Mouse (Mus musculus) neural tube, embryonic 10.5 days (tissue): ENCODE measurements at regions not wholly inside any gene's neighbourhood (a gene's known extent, or its start where the extent isn't known, plus 50 kb on each side); places are given as distances from the start of the nearest gene placed in this dataset.
A peak's percentile ranks its signal among the peaks of the same experiment; 100 is the strongest.

Experiments
- DNase-seq: peaks from one replicate; pipeline ENCODE4 v3.0.0-alpha.2; 2017; ENCODE audit warnings: low spot score; ENCODE audit errors: extremely low spot score

DNA sequence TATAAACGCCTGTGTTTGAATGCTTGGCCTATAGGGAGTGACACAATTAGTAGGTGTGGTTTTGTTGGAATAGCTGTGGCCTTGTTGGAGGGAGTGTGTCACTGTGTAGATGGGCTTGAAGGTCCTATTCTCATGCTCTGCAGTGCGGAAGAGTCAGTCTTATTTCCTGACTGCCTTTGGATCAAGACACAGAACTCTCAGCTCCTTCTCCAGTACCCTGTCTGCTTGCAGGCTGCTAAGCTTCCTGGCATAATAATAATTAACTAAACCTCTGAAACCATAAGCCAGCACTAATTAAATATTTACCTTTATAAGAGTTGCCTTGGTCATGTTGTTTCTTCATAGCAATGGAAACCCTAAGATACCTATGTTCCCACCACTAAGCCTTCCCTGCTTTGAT lies 409.8 kb upstream of the Sall1 start:
- DNase-seq, result no peak

DNA sequence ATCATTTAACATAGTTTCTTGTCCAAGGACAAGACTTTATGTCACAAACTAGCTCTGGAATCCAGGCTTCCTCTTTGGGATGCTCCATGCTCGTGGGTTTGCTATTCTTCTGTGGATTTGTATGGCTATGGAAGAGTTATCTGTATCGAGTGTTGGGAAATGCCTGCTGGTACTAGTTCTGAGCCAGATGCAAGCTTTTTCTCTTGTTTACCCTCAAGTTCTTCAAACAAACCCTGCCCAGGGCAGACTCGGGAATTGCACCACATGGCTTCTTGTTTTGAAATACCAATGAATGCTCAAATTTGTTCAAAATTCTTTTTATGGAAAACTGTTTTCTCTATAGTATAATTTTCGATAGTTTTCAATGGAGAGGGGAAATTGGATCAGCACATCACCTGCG lies 400.5 kb upstream of the Sall1 start:
- DNase-seq, result no peak

DNA sequence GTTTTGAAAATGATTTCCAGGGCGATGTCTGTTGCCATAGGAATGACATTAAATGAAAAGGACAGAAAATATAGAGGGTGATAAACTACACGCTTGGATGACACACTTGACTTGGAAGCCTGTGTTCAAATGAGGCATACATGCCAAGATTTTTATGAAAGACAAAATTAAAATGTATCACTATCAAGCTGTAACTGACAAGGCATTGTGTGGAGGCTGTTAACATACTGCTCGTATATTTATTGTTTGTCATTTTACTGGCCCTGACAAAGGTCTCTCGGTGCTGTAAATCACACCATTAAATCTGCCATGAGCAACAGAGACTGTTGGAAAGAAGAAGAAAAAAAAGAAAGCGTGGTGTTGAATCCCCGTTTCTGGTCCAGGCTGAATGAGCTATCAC lies 395.3 kb upstream of the Sall1 start:
- no peak for DNase-seq

DNA sequence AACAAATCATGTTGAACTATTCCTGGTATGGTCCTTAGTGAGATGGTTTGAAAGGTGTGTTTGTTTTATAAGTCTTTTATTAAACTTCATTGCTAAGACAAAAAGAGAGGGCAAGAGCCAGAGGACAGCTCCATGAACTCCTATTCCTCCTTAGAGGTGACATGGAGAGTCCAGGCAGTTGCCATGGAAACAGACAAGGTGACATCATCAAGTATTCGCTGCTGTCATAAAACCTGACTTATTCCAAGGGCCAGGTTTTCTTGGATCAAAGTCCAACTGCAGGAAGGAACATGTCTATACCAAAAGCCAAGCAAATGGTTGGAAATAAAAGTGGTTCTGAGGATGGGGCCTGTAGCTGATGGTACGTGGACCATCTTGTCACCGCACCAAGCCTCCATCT lies 383.0 kb upstream of the Sall1 start:
- DNase-seq, result no peak

DNA sequence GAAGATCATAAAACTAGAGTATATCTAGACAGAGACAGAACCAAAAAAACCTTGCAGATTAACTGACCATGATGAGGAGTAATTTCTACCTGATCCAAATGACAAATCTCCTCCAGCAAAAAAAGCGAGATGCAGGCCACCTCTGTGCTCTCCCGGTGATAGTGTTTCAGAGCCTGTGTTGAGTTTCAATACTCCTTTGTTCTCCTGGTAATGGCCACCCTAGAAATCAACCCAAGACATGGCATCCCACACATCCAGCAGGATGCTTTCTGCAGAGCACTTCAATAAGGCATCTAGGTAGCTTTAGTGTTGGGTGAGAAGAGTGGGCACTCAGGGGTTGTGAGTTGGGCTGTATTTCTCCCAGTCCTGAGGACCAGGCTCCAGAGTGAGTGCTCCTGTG lies 371.3 kb upstream of the Sall1 start:
- no peak for DNase-seq

DNA sequence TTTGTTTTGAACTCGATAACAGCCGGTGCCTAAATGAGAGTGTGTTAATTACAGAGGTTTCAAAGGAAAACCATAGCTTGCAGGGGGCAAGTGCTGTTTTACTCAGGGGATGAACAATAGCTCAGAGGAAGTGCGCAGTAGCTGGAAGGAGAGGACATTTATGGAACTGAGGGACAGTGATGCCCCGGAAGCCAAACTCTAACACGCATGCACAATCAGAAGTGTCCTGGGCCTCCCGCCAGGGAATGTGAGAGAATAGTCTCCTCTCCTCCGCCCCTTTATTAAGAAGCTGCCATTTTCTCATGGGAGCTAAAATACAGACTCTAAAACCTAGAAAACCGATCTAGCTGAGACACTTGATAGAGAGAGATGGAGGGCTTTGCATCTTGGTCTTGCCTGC lies 368.5 kb upstream of the Sall1 start:
- DNase-seq, result no peak

DNA sequence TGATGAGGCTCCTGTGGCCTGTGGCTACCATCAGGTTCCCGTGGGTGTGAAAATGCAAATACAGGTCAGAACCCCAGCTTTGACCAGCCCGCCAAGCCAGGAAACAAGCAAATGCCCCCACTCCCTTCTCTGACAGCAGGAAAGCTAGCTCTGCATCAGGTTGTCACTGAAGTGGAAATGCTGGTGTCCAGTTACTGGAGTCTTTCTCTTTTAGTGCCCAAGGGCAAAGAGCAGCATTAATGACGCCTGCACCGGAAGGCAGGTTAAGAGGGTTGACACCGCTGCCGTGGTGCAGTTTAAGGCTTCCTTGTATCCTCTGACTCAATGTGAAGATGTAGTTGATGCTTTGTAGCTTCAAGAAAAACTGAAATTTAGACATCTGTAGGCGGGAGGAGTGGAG lies 368.1 kb upstream of the Sall1 start:
- no peak for DNase-seq

DNA sequence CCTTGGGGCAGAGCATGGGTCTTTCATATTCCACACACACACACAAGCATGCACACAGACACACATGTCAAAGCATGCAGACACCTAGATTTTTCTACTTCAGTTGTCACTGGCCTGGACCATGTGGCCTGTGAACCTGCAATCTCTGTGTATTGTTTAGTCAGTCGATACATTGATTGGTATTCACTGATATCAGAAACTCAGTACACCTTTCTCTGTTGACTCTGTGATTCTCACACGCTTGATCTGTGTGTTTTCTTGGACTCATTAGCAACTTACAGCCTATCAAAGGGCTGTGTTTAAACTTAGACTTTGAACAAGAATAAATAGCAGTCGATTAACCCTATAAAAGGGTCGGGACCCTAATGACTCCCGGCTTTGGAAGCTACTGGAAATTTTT lies 362.7 kb upstream of the Sall1 start:
- DNase-seq, result no peak

DNA sequence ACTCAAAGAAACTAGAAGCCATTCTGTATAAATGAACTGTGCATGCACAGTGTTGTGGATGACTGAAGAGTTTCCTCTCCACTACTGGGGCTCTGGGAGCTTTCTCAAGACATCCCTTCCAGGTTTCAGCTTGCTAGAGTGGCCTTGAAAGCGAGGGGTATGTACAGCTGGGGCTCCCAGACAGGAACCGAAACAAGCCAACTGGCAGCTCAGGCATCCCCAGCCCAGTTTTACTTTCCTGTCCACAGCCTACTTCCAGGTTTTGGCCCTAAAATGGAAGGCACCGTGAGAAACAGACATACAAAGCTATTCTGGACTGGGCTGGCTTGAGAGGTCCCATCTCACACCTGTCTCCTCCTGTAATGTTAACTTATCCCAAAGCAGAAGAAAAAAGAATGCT lies 360.3 kb upstream of the Sall1 start:
- DNase-seq, result no peak

DNA sequence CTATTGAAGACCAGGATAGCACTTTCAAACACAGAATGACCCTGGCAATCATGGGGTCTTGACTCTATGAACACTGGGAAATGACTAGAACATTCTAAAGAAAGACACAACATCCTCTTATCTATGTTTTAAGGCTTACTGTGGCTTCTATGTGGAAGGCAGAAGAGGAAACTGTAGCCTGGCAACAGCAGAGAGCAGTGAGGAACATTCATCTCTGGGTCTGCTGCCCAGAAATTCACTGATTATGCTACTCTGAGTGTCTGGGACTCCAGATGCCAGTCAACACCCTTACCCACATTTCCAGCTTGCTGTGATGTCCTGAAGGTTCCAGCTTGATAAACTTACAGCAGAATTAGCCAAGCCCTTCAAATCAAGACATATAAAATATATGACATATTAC lies 352.7 kb upstream of the Sall1 start:
- no peak for DNase-seq

DNA sequence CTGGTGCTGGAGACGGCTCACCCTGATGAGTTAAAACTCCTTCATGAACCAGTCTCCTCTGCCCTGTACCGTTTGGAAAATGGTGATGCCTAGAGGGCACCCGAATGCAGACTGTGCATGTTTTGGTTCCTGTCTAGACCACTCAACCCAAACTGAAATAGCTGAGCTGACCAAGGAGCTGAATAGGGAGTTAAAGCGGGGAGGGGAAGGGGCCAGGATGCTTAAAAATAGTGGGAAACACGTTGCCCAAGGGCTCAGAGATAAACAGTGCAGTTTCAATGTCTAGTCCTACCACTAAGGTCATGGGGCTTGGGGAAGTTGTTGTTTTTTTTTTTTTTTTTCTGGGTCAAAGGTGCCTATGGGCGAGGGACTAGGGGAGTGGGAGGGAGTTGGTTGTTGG lies 348.8 kb upstream of the Sall1 start:
- DNase-seq, result no peak

DNA sequence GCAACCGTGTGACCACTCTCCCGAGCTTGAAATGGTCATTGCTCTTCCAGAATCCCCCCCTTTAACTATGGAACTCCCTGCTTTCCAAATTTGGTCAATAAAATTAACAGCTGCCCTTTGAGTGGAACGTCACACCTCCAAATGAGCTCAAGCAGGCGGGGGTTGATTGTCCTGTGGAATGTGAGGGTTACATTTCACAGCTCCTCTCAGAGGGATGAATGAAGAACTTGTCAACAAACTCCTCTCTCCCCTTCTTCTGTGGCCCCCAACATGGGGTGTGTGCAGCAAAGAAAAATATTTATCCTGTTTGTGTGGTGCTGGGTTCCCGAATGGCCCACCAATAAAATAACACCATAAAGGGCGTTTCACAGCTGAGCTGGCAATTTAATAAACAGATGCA lies 344.8 kb upstream of the Sall1 start:
- DNase-seq, result peak; percentile 22

DNA sequence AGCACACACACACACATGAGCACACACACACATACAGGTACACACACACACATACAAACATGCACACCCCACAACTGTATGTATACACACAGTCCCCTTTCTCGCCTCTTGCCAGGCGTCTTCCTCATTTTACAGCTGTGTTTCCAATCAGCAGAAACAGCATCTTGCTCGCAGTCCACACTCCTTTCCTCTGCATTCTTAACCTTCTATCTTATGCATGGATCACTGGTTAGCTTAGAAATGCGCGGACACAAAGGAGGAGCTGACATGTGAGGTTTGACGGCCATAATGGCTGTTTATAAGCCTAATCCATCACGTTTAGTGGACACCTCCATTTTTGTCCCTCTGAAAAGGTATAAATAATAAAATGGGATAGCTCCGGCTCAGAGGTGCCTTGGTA lies 343.3 kb upstream of the Sall1 start:
- peak; percentile 42 for DNase-seq

DNA sequence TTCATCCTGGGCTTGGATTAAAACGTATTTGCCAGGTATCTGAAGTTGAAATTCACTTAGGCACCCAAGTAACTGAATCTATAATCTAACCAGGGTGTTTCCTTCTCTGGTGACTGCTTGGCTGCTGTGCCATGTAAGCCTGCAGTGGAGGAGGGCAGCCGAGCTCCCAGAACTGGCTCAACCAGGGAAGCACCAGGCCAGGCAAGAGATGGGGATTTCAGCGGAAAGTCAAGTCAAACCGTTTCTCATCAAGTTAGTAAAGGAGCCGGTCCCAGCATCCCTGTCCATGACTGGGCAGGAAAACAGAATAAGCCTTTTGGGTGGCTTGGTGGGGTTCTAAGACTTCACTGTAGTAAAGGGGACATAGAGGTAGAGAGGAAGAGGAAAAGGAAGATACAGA lies 341.1 kb upstream of the Sall1 start:
- no peak for DNase-seq

DNA sequence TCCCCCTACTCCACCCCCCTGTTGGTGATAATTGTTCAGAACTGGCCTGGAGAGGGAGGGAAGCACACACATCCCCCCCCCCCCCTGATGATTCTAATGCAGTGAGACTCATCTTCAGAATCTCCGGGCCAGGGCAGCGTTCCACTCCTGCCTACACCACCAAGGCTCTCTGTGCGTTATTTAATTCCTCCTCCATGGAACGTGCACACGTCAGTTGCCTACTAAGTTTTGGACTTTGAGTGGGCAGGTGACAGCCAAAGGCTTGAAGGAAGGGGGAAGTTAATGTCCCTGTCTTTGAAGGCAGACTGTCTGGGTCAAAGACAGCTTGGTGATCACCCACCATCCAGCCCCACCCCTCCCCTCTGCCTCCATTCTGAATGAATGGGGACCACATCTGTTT lies 339.8 kb upstream of the Sall1 start:
- no peak for DNase-seq

DNA sequence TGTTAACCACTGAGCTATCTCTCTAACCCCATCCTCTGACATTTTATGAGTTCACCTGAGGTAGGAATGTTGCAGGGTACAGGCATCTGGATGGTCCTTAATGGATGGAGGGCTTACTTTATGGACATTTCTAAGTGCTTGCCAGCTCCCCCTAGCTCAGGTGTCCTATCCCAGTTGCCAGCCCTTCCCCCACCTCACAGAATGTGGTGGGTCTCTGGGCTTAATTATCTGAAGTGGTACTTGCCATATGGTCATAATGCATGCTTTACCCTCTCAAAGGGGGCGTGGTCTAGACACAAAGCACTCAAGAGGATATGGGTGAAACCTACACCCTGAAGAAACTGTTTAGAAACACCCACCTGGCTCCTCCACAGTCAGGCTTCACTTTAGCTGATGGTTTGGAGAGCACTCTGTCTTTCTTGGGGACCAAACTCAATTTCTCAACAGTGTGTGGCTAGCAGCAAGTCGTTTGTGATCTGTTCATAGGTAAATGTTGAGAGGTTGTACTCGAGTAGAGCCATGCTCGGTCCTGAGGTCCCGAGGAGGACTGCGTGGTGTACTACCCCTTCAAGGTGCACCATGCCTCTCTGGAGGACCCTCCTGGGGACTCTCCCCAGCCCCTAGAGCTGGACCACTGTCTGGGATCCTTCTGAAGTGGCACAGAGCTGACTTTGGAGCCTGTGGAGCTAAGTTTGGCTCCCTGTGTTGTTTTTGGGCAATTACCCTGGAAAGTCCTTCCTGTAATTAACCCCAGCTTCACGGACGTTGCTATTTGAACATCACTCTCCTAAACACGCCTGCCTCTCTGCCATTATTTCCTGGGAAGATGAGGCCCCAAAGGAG lies 338.8 kb upstream of the Sall1 start:
- peak; percentile 20 for DNase-seq

DNA sequence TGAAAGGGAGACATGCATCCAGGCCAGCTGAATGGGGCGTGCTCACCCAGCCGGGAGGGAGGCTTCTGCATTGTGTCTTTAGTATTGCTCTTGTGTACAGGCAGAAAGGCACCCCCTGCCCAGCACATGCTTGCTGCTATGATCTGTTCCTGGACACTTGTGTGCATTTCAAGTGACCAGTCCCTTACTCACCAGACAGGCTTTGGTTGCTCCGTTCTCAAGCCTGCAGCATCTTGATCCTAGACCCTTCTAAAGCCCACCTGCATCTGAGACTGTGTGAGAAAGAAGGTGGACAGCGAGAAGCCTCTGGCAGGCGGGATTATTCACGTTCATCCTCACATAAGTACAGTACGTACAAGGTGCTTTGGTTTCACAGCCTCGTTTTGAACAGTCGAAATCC lies 336.5 kb upstream of the Sall1 start:
- no peak for DNase-seq

DNA sequence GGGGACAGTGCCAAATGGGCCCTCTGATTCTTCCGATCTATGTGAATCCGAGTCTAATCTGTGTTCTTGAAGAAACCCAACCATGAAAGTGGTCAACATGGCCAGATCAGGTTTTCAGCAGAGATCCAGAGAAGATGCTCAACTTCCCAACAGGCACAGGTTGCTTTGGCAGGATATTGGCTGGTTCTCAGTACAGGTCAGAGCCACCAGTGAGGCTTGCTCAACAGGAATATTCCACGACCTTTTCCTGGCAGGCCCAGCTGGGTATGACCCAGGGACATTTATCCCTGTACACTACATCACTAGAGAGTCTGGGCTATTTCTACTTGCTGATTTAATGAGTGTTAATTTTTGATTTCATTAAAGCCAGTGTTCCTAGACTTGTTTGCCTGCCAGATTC lies 328.8 kb upstream of the Sall1 start:
- no peak for DNase-seq

DNA sequence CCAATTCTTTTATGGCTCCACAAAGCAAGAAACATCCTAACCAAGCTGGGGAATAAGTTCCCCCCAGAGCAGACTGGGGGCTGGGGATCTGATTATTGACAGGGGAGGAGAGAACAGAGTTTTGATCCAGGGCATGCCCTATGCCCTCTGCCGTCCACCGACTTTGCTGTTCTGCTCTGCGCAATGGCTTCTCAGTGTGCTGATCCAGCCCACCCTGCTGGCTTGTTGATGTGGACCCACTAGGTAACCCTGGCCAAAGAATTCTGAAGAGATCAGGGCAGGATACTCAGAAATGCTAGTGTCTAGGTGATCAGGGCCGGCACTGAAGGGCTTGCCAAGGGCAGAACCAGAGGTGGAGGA lies 327.8 kb upstream of the Sall1 start:
- DNase-seq, result no peak

DNA sequence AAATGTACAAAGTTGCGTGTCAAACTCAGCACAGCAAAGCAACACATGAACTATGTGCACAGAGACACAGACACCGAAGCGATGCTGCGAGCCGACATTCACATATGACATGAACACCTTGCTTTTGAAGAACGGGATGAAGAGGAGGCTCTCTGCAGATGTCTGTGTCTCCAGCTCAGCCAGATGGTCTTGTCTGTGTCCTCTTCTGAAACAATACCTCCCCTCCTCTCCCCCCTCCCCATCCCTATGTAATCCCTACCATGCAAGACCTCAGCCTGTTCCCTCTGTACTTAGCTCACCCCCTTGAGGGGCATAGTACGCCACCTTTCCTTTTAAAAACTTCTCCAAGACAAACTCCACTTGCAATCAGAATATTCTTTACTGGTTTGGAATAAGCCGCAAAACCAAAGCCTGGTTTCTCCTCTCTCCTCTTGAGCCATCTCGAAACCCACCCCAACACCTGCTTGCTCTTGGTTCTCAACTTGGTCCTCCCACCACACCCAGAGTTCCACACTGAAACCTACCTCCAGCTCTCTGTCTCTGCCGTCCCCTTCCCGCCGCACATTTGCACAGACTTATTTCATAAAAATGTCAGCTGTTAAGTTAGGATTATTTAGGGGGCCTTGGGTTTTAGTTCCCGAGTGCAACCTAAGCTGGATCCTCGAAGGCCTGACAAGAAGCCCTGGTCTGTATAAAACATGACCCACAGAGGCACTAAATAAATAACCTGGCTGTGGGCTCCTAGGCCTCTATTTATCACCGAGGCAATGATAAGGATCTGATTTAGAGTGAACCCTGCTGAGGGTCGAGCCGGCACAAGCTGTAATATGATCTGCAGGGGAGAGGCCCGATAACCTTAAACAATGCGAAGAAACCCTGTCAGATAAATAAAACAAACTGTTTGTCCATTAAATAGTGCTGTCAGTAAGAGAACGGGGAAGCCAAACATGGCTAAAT lies 327.1 kb upstream of the Sall1 start:
- DNase-seq, result peak; percentile 21

DNA sequence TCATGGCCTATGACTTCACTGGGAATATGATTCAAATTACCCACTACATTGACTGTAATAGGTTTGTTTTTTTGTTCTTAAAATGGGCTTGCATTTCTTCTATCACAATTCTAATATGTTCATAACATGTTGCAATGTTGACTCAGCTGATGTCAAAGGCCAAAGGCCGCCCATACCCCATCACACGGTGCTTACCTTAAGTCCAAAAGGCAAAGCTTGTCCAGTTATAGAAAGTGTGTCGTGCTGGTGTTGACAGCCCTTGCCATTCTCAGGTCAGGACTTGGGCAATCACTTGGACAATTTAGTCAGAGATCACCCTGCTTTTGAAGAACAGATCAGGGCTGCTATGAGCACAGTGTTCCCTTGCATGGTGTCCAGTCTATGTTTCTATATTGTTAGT lies 321.5 kb upstream of the Sall1 start:
- DNase-seq, result no peak

DNA sequence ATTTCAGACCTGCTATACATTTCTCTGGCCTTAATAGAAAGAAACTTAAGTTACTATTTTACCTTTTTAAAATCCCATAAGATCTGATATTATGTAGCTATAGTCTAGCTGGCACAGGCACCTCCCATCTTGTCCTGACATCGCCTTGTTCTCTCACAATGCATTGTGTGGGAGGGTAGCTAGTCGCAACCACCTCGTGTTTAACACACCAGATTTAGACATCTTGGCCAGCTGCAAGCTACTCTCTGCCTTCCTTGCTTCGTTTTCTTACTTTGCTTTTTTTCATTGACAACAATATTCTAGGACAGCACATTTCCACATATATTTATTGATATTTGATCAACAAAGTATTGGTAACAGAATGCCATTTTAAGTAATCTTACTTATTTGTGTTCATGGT lies 314.4 kb upstream of the Sall1 start:
- DNase-seq, result no peak

DNA sequence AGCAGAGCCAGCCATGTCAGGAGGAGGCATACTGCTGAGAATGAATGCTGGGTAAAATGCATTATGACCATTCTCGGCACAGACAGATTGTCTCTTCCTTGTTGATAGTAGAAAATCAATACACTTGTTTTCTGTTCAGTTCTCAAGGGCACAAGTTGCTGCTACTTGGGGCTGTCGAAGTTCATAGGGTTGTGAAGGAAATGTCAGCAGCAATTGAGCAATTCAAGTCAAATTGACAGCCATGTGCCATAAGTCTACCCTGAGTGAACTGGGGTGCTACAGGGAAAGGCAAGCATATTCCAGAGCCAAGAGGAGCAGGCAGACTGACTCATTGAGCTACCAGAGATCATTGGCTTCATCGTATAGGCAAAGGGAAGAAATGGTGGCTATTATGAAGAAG lies 301.6 kb upstream of the Sall1 start:
- DNase-seq, result no peak
